Mouse (Mus musculus) 3T3-L1 (cell line): ENCODE measurements around the gene Matk.

ENCODE experiments used
- DNase-seq: peaks from one replicate; pipeline ENCODE4 v3.0.0-alpha.2; 2015; ENCODE audit warnings: low read depth, low spot score

Gene Matk

GRCm38 (mm10) chr10:81303761-81304160 lies 51.0 kb downstream of the Matk start:
- DNase-seq: no peak

GRCm38 (mm10) chr10:81304597-81305238 lies 52.0 kb downstream of the Matk start:
- peak; percentile 64 for DNase-seq

- DNase-seq: no peak
Measured at GRCm38 (mm10) chr10:81305663-81306062, 52.9 kb downstream of the Matk start.

GRCm38 (mm10) chr10:81306173-81306668 lies 53.5 kb downstream of the Matk start:
- DNase-seq: no peak

GRCm38 (mm10) chr10:81306837-81307682 lies 54.3 kb downstream of the Matk start:
- no peak for DNase-seq

- DNase-seq: no peak
Measured at GRCm38 (mm10) chr10:81309571-81309970, 56.8 kb downstream of the Matk start.
